Mouse (Mus musculus) lung, postnatal 0 days (tissue): ENCODE data around the gene Cops7a.

Source experiments
- CTCF ChIP-seq: IDR thresholded peaks from 2 replicates; pipeline ENCODE4 v1.5.1; 2016; ENCODE audit warnings: antibody characterized with exemption, mild to moderate bottlenecking
- EP300 ChIP-seq: IDR thresholded peaks from 2 replicates; pipeline ENCODE4 v1.6.1; 2016; ENCODE audit warnings: antibody characterized with exemption, mild to moderate bottlenecking, control low read depth

DNA sequence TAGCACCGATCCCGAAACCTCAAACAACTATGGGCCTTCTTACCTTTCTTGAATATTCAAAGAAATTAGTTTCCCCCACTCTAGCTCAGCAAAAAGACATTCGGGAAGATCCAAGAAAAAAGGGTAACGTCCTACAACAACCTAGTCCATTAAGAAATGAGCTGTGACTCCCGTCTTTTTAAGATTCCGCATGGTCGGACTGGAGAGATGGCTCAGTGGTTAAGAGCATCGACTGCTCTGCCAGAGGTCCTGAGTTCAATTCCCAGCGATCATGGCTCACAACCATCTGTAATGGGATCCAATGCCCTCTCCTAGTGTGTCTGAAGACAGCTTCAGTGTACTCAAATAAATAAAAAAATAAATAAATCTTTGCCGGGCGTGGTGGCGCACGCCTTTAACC lies 42.7 kb upstream of the Cops7a start:
- TF ChIP-seq EP300 = no peak
- no peak for TF ChIP-seq CTCF
